Mouse (Mus musculus) stomach, embryonic 16.5 days (tissue): Measurements from ENCODE around the gene Trio. TPM values are rescaled to one million over a fixed set of nuclear protein-coding genes. Genes with fewer than 3 reads are reported as not detected.

ENCODE experiments used
- ATAC-seq: fragments of 200-750 bp; cut with Nextera tagmentation; 2 replicates; pipeline ENCODE4 v1.8.0; 2017; ENCODE audit warnings: moderate number of reproducible peaks, moderate TSS enrichment; ENCODE audit not compliant: insufficient read depth, low FRiP score
- H3K27ac ChIP-seq: fragments of 300-500 bp; sonication (generic); 2 replicates; pipeline ENCODE4 v1.5.1; 2014; ENCODE audit warnings: low read length
- H3K27me3 ChIP-seq: fragments of 300-500 bp; sonication (generic); 2 replicates; pipeline ENCODE4 v1.6.1; 2014; ENCODE audit warnings: low read length, control low read depth, mixed read lengths; ENCODE audit not compliant: control insufficient read depth, insufficient read depth
- H3K36me3 ChIP-seq: fragments of 300-500 bp; sonication (generic); 2 replicates; pipeline ENCODE4 v1.6.1; 2014; ENCODE audit warnings: low read length; ENCODE audit not compliant: control insufficient read depth, insufficient read depth
- H3K4me1 ChIP-seq: fragments of 300-500 bp; sonication (generic); 2 replicates; pipeline ENCODE4 v1.6.1; 2014; ENCODE audit warnings: low read length, control low read depth, mixed read lengths; ENCODE audit not compliant: control insufficient read depth, insufficient read depth
- H3K4me2 ChIP-seq: fragments of 300-500 bp; sonication (generic); 2 replicates; pipeline ENCODE4 v1.6.1; 2014; ENCODE audit warnings: low read depth, low read length, mixed read lengths
- H3K4me3 ChIP-seq: fragments of 300-500 bp; sonication (generic); replicated peaks from 2 replicates; pipeline ENCODE4 v1.5.1; 2014; ENCODE audit warnings: mild to moderate bottlenecking, low read length
- H3K9ac ChIP-seq: fragments of 300-500 bp; sonication (generic); 2 replicates; pipeline ENCODE4 v1.6.1; 2014; ENCODE audit warnings: low read length
- H3K9me3 ChIP-seq: fragments of 300-500 bp; sonication (generic); replicated peaks from 2 replicates; pipeline ENCODE4 v1.6.1; 2016; ENCODE audit warnings: low read length, control low read depth; ENCODE audit not compliant: control insufficient read depth
- WGBS: fragments of 180-500 bp; shearing (Covaris S2); extraction: QIAGEN DNeasy Blood & Tissue Kit; methylation state at CpG from one replicate; pipeline ENCODE4 v1.1.7; 2014; 5-methylcytosine and 5-hydroxymethylcytosine counted together
- polyA plus RNA-seq: library from polyadenylated mRNA; unstranded; fragments of >200 nt; fragmentation: Nextera tagmentation; extraction: Ambion mirVana; gene quantifications from 2 replicates; pipeline ENCODE4 v1.2.1, GENCODE M21; 2015

Gene Trio
- polyA plus RNA-seq, 1 experiment from 2014 or later: 22.9 TPM

- Histone ChIP-seq H3K36me3 (peaks cover 14% of the 10 kb centered on the region; the same call in 1 of the 2 replicates), H3K4me1 (peaks cover 50% of the 10 kb centered on the region), H3K9ac (no peak overlapping the region), H3K4me3 (no peak overlapping the region), H3K9me3 (no peaks in the 10 kb centered on the region), H3K27ac (peak overlapping the region; percentile 79), H3K27me3 (no peaks in the 10 kb centered on the region), H3K4me2 (0 out of 2 replicates have a peak overlapping the region, but pooled peaks have one; percentile 1)
- 53% methylated on average over 12 of the region's 12 CpGs for WGBS
- ATAC-seq: no peak
Observed at GRCm38 (mm10) chr15:27802243-27802642, 223.4 kb downstream of the Trio start.

GRCm38 (mm10) chr15:27801177-27801576 lies 224.5 kb downstream of the Trio start:
- no peak for ATAC-seq
- Histone ChIP-seq H3K9ac (no peak overlapping the region), H3K36me3 (peaks cover 14% of the 10 kb centered on the region; the same call in 1 of the 2 replicates), H3K27me3 (no peaks in the 10 kb centered on the region), H3K4me3 (no peak overlapping the region), H3K4me2 (no peak overlapping the region), H3K4me1 (peaks cover 51% of the 10 kb centered on the region), H3K9me3 (no peaks in the 10 kb centered on the region), H3K27ac (no peak overlapping the region)
- whole genome bisulfite sequencing: 74% methylated on average over 4 of the region's 4 CpGs

GRCm38 (mm10) chr15:27797480-27798155 lies 228.0 kb downstream of the Trio start:
- H3K36me3 ChIP-seq: peaks cover 6% of the 10 kb centered on the region; the same call in 1 of the 2 replicates
- ATAC-seq: no peak
- H3K4me1 ChIP-seq: peaks cover 37% of the 10 kb centered on the region
- WGBS: 66% methylated on average over 20 of the region's 20 CpGs
- no peak overlapping the region for H3K4me2 ChIP-seq
- H3K9me3 ChIP-seq: no peaks in the 10 kb centered on the region
- no peak overlapping the region for H3K4me3 ChIP-seq
- peak overlapping the region; percentile 79 for H3K27ac ChIP-seq
- H3K27me3 ChIP-seq: no peaks in the 10 kb centered on the region
- H3K9ac ChIP-seq: no peak overlapping the region

- Histone ChIP-seq H3K36me3 (peaks cover 6% of the 10 kb centered on the region; the same call in 1 of the 2 replicates), H3K4me3 (no peak overlapping the region), H3K27ac (peak overlapping the region; percentile 79), H3K4me2 (no peak overlapping the region), H3K9ac (peak overlapping the region; percentile 32), H3K9me3 (no peaks in the 10 kb centered on the region), H3K4me1 (peaks cover 37% of the 10 kb centered on the region), H3K27me3 (no peaks in the 10 kb centered on the region)
- 60% methylated on average over 7 of the region's 7 CpGs for WGBS
- ATAC-seq: no peak
Observed at GRCm38 (mm10) chr15:27796868-27797222, 228.8 kb downstream of the Trio start.

GRCm38 (mm10) chr15:27795942-27796867 lies 229.4 kb downstream of the Trio start:
- Histone ChIP-seq H3K27ac (peak overlapping the region; percentile 79), H3K4me3 (no peak overlapping the region), H3K36me3 (peaks cover 6% of the 10 kb centered on the region; the same call in 1 of the 2 replicates), H3K4me1 (peaks cover 39% of the 10 kb centered on the region), H3K4me2 (no peak overlapping the region), H3K9ac (peak overlapping the region; percentile 48), H3K9me3 (no peaks in the 10 kb centered on the region), H3K27me3 (no peaks in the 10 kb centered on the region)
- WGBS: 53% methylated on average over 22 of the region's 22 CpGs
- ATAC-seq: peak; percentile 27; the same call in 1 of the 2 replicates

- H3K27ac ChIP-seq: no peak overlapping the region
- H3K4me1 ChIP-seq: peaks cover 54% of the 10 kb centered on the region
- 61% methylated on average over 6 of the region's 6 CpGs for WGBS
- no peak overlapping the region for H3K4me3 ChIP-seq
- no peaks in the 10 kb centered on the region for H3K27me3 ChIP-seq
- H3K4me2 ChIP-seq: no peak overlapping the region
- peaks cover 5% of the 10 kb centered on the region; the same call in 1 of the 2 replicates for H3K36me3 ChIP-seq
- H3K9ac ChIP-seq: no peak overlapping the region
- ATAC-seq: no peak
- H3K9me3 ChIP-seq: no peaks in the 10 kb centered on the region
Observed at GRCm38 (mm10) chr15:27793284-27793683, 232.4 kb downstream of the Trio start.

- Histone ChIP-seq H3K27ac (no peak overlapping the region), H3K4me2 (0 out of 2 replicates have a peak overlapping the region, but pooled peaks have one; percentile 1), H3K4me1 (peaks cover 47% of the 10 kb centered on the region), H3K27me3 (no peaks in the 10 kb centered on the region), H3K9me3 (no peaks in the 10 kb centered on the region), H3K9ac (no peak overlapping the region), H3K4me3 (no peak overlapping the region), H3K36me3 (no peaks in the 10 kb centered on the region)
- ATAC-seq: no peak
- WGBS: 35% methylated on average over 11 of the region's 11 CpGs
Observed at GRCm38 (mm10) chr15:27792473-27792872, 233.2 kb downstream of the Trio start.

- no peaks in the 10 kb centered on the region for H3K36me3 ChIP-seq
- H3K27ac ChIP-seq: no peak overlapping the region
- H3K4me3 ChIP-seq: no peak overlapping the region
- peaks cover 35% of the 10 kb centered on the region for H3K4me1 ChIP-seq
- H3K27me3 ChIP-seq: no peaks in the 10 kb centered on the region
- 84% methylated on average over 5 of the region's 5 CpGs for WGBS
- H3K4me2 ChIP-seq: no peak overlapping the region
- no peaks in the 10 kb centered on the region for H3K9me3 ChIP-seq
- no peak overlapping the region for H3K9ac ChIP-seq
- no peak for ATAC-seq
Observed at GRCm38 (mm10) chr15:27791141-27791540, 234.5 kb downstream of the Trio start.

GRCm38 (mm10) chr15:27790699-27791098 lies 234.9 kb downstream of the Trio start:
- H3K4me2 ChIP-seq: no peak overlapping the region
- H3K9me3 ChIP-seq: no peaks in the 10 kb centered on the region
- no peak for ATAC-seq
- no peak overlapping the region for H3K9ac ChIP-seq
- H3K4me3 ChIP-seq: no peak overlapping the region
- peaks cover 32% of the 10 kb centered on the region for H3K4me1 ChIP-seq
- H3K27ac ChIP-seq: no peak overlapping the region
- no peaks in the 10 kb centered on the region for H3K36me3 ChIP-seq
- no peaks in the 10 kb centered on the region for H3K27me3 ChIP-seq
- WGBS: 87% methylated on average over 6 of the region's 6 CpGs
